Mouse (Mus musculus): Measurements from ENCODE around the gene 9130213A22Rik. TPM values are rescaled to one million over a fixed set of nuclear protein-coding genes. Genes with fewer than 3 reads are reported as not detected.
A peak's percentile ranks its signal among the peaks of the same experiment; 100 is the strongest.

The 9130213A22Rik gene
- polyA plus RNA-seq, 1 experiment: 1.3 TPM

GRCm38 (mm10) chr11:69088856-69089615 is 33.4 kb downstream of the 9130213A22Rik start:
- Histone ChIP-seq H3K4me3 (replicated peaks) (peak overlapping the region; percentile 99), H3K36me3 (replicated peaks; ENCODE audit: low read length) (peaks cover 40% of the 10 kb centered on the region), H3K27me3 (replicated peaks) (no peaks in the 10 kb centered on the region), H3K4me1 (peaks cover 70% of the 10 kb centered on the region), H3K9me3 (no peaks in the 10 kb centered on the region)
- TF ChIP-seq GATA1 (IDR thresholded peaks at IDR 0.05; ENCODE audit: borderline replicate concordance, low read length) (no peak), FLI1 (IDR thresholded peaks at IDR 0.05; ENCODE audit: low read length) (no peak)

- H3K4me1 ChIP-seq: peaks cover 63% of the 10 kb centered on the region
- no peak for TF ChIP-seq FLI1 (IDR thresholded peaks at IDR 0.05; ENCODE audit: low read length)
- TF ChIP-seq GATA1 (IDR thresholded peaks at IDR 0.05; ENCODE audit: borderline replicate concordance, low read length): no peak
- peaks cover 4% of the 10 kb centered on the region; the same call in 1 of the 2 replicates for H3K9me3 ChIP-seq
- peaks cover 40% of the 10 kb centered on the region for H3K36me3 ChIP-seq (replicated peaks; ENCODE audit: low read length)
- H3K27me3 ChIP-seq (replicated peaks): peaks cover 4% of the 10 kb centered on the region
- peak within 1 kb of the TSS; percentile 99 for H3K4me3 ChIP-seq (replicated peaks)
These were observed 34.1 kb downstream of the 9130213A22Rik start, which contains the start of gene Vamp2 for GRCm38 (mm10) chr11:69088103-69088855. Gene Vamp2, plus strand, starts transcription at chr11:69088490.

DNA sequence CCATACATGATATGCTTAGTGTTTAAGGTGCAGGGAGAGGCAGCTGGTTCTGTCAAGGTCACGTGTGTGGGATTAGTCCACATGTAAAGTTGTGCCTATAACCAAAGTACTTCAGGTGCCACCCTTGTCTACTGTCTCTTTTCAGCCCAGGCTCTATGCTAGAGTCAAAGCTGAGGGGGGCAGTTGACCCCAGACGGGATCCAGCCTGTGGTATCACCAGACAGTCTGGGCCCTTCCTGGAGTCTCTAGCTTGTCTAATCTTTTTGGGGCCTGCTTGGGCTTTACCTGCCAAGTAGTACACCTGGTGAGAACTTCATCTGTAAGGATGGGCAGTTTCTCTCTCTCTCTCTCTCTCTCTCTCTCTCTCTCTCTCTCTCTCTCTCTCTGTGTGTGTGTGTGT is 34.8 kb downstream of the 9130213A22Rik start:
- H3K9me3 ChIP-seq: peaks cover 4% of the 10 kb centered on the region; the same call in 1 of the 2 replicates
- TF ChIP-seq FLI1 (IDR thresholded peaks at IDR 0.05; ENCODE audit: low read length) (no peak), GATA1 (IDR thresholded peaks at IDR 0.05; ENCODE audit: borderline replicate concordance, low read length) (no peak)
- peaks cover 4% of the 10 kb centered on the region for H3K27me3 ChIP-seq (replicated peaks)
- H3K4me3 ChIP-seq (replicated peaks): peak overlapping the region; percentile 99
- peaks cover 36% of the 10 kb centered on the region for H3K36me3 ChIP-seq (replicated peaks; ENCODE audit: low read length)
- H3K4me1 ChIP-seq: peaks cover 56% of the 10 kb centered on the region

DNA sequence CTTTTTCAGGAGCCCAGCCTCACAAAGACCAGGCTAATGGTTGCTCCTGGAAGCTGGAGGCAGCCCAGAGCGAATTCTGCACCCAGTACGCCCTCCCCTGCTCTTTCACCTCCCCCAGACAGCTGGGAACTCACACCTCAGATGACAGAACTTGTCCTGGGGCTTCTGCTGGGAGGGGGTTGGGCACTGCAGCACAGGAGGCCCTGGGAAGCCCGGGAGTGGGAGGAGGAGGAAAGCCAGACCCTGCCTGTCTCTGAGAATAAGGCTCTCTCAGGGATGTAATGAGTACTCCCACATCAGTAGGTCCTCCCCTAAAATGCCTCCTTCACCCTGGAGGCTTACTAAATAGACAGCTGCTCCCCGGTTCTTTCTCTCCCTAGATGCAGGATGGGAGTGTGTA is 35.3 kb downstream of the 9130213A22Rik start:
- Histone ChIP-seq H3K4me3 (replicated peaks) (no peak overlapping the region), H3K4me1 (peaks cover 51% of the 10 kb centered on the region), H3K9me3 (peaks cover 4% of the 10 kb centered on the region; the same call in 1 of the 2 replicates), H3K36me3 (replicated peaks; ENCODE audit: low read length) (peaks cover 31% of the 10 kb centered on the region), H3K27me3 (replicated peaks) (peaks cover 4% of the 10 kb centered on the region)
- TF ChIP-seq GATA1 (IDR thresholded peaks at IDR 0.05; ENCODE audit: borderline replicate concordance, low read length) (no peak), FLI1 (IDR thresholded peaks at IDR 0.05; ENCODE audit: low read length) (no peak)

DNA sequence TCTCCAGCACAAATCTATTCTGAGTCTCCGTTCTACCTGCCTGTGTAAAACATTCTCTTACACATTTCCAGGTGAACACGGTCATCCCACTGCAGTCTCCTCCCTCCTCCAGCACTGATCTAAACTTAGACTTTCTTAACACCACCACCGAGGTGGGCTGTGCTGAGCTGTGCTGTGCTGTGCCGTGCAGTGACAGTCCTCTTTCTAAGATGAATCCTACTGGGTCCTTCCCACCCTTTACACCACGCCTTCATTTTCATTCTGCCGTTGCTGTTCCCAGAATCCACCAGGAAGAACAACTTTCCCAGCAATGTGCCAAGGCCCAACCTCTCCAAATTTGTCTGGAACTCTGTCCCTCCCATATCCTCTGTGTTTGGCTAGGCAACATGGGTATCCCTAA is 36.0 kb downstream of the 9130213A22Rik start:
- no peak for TF ChIP-seq FLI1 (IDR thresholded peaks at IDR 0.05; ENCODE audit: low read length)
- no peak for TF ChIP-seq GATA1 (IDR thresholded peaks at IDR 0.05; ENCODE audit: borderline replicate concordance, low read length)

DNA sequence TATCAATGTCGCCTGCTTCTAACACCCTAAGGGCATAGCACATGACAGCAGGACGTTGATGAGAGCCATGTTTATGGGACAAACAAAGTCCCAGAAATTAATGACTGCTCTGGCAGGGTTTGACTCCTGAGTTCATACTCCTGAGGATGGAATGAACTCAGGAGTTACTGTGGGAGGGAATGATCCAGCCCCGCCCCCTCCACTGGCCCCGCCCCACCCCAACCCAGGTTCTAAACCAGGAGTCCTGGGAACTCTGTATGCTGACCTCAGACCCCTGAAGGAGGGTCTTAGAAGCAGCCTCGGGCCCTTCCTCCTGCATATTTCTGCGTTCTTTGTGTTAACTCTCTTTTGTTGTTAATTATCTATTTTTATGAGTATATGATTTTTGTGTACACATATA is 36.8 kb downstream of the 9130213A22Rik start:
- Histone ChIP-seq H3K36me3 (replicated peaks; ENCODE audit: low read length) (peaks cover 16% of the 10 kb centered on the region), H3K4me3 (replicated peaks) (no peak overlapping the region), H3K27me3 (replicated peaks) (peaks cover 7% of the 10 kb centered on the region), H3K9me3 (peaks cover 4% of the 10 kb centered on the region; the same call in 1 of the 2 replicates), H3K4me1 (peaks cover 38% of the 10 kb centered on the region)
- TF ChIP-seq GATA1 (IDR thresholded peaks at IDR 0.05; ENCODE audit: borderline replicate concordance, low read length): no peak
- no peak for TF ChIP-seq FLI1 (IDR thresholded peaks at IDR 0.05; ENCODE audit: low read length)

More for the DNA sequence above, 36.0 kb downstream of the 9130213A22Rik start:
- H3K9me3 ChIP-seq: peaks cover 4% of the 10 kb centered on the region; the same call in 1 of the 2 replicates
- H3K36me3 ChIP-seq (replicated peaks; ENCODE audit: low read length): peaks cover 24% of the 10 kb centered on the region
- peaks cover 44% of the 10 kb centered on the region for H3K4me1 ChIP-seq
- no peak overlapping the region for H3K4me3 ChIP-seq (replicated peaks)
- H3K27me3 ChIP-seq (replicated peaks): peaks cover 6% of the 10 kb centered on the region

GRCm38 (mm10) chr11:69081613-69082012 is 40.8 kb downstream of the 9130213A22Rik start:
- Histone ChIP-seq H3K9me3 (peaks cover 4% of the 10 kb centered on the region; the same call in 1 of the 2 replicates), H3K36me3 (replicated peaks; ENCODE audit: low read length) (no peaks in the 10 kb centered on the region), H3K4me1 (peaks cover 39% of the 10 kb centered on the region), H3K4me3 (replicated peaks) (no peak overlapping the region), H3K27me3 (replicated peaks) (peaks cover 7% of the 10 kb centered on the region)
- TF ChIP-seq GATA1 (IDR thresholded peaks at IDR 0.05; ENCODE audit: borderline replicate concordance, low read length) (no peak), FLI1 (IDR thresholded peaks at IDR 0.05; ENCODE audit: low read length) (no peak)

- Histone ChIP-seq H3K4me3 (replicated peaks) (no peak overlapping the region), H3K4me1 (peaks cover 41% of the 10 kb centered on the region), H3K27me3 (replicated peaks) (peaks cover 7% of the 10 kb centered on the region), H3K36me3 (replicated peaks; ENCODE audit: low read length) (no peaks in the 10 kb centered on the region), H3K9me3 (peaks cover 4% of the 10 kb centered on the region; the same call in 1 of the 2 replicates)
- no peak for TF ChIP-seq GATA1 (IDR thresholded peaks at IDR 0.05; ENCODE audit: borderline replicate concordance, low read length)
- no peak for TF ChIP-seq FLI1 (IDR thresholded peaks at IDR 0.05; ENCODE audit: low read length)
These were observed 41.5 kb downstream of the 9130213A22Rik start for GRCm38 (mm10) chr11:69080855-69081222.

DNA sequence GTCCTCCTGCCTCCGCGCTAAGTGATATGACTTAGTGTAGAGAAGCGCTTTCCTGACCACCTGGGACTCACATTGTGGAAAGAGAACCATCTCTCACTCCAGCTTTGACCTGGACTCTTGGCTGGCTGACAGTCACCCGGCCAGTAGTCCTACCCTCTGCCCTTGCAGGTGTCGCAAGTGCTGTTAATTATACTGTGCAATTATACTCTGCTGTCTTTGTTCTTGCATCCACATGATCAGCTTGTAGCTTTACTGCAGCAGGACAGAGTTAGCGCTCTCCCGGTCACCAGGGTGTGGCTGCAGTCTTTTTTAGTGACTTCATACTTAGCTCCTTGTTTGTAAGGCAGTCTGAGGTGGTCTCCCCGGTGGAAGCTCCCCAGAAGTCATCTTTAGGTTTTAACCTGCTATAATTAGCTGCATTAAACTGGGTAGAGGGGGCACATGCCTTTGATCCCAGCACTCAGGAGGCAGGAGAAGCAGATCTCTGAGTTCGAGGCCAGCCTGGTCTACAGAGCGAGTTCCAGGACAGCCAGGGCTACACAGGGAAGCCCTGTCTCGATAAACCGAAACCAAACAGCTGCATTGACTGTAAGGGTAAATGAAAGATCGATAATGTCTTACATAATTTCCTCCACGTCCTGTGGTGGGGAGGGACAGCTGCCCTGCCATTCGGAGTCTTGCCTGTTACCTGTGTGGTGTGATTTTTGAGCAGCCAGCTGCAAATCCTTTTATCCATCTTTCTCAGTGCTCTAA is 42.1 kb downstream of the 9130213A22Rik start:
- Histone ChIP-seq H3K4me3 (replicated peaks) (no peak overlapping the region), H3K36me3 (replicated peaks; ENCODE audit: low read length) (no peaks in the 10 kb centered on the region), H3K4me1 (peaks cover 42% of the 10 kb centered on the region), H3K27me3 (replicated peaks) (peaks cover 7% of the 10 kb centered on the region), H3K9me3 (peaks cover 4% of the 10 kb centered on the region; the same call in 1 of the 2 replicates)
- no peak for TF ChIP-seq GATA1 (IDR thresholded peaks at IDR 0.05; ENCODE audit: borderline replicate concordance, low read length)
- TF ChIP-seq FLI1 (IDR thresholded peaks at IDR 0.05; ENCODE audit: low read length): no peak

All from megakaryocyte, embryonic 14.5 days (primary cell).